Mouse (Mus musculus) intestine, embryonic 15.5 days (tissue): ENCODE measurements at regions not wholly inside any gene's neighbourhood (a gene's known extent, or its start where the extent isn't known, plus 50 kb on each side); places are given as distances from the start of the nearest gene placed in this dataset.
A peak's percentile ranks its signal among the peaks of the same experiment; 100 is the strongest.

Experiments used
- ATAC-seq: fragments of 200-750 bp; cut with Nextera tagmentation; 2 replicates; pipeline ENCODE4 v1.8.0; 2017; ENCODE audit warnings: moderate TSS enrichment, moderate library complexity
- H3K27ac ChIP-seq: fragments of 300-500 bp; sonication (generic); 2 replicates; pipeline ENCODE4 v1.5.1; 2015; ENCODE audit warnings: mild to moderate bottlenecking, inconsistent platforms
- H3K27me3 ChIP-seq: fragments of 300-500 bp; sonication (generic); replicated peaks from 2 replicates; pipeline ENCODE4 v1.6.1; 2015; ENCODE audit warnings: inconsistent platforms
- H3K36me3 ChIP-seq: fragments of 300-500 bp; sonication (generic); 2 replicates; pipeline ENCODE4 v1.6.1; 2015; ENCODE audit warnings: inconsistent platforms
- H3K4me1 ChIP-seq: fragments of 300-500 bp; sonication (generic); replicated peaks from 2 replicates; pipeline ENCODE4 v1.6.1; 2015; ENCODE audit warnings: inconsistent platforms
- H3K4me2 ChIP-seq: fragments of 300-500 bp; sonication (generic); replicated peaks from 2 replicates; pipeline ENCODE4 v1.6.1; 2015; ENCODE audit warnings: mild to moderate bottlenecking, inconsistent platforms
- H3K4me3 ChIP-seq: fragments of 300-500 bp; sonication (generic); replicated peaks from 2 replicates; pipeline ENCODE4 v1.5.1; 2015; ENCODE audit warnings: inconsistent platforms
- H3K9ac ChIP-seq: fragments of 300-500 bp; sonication (generic); 2 replicates; pipeline ENCODE4 v1.6.1; 2015; ENCODE audit warnings: inconsistent platforms
- H3K9me3 ChIP-seq: fragments of 300-500 bp; sonication (generic); 2 replicates; pipeline ENCODE4 v1.6.1; 2016; ENCODE audit warnings: inconsistent platforms
- WGBS: fragments of 180-500 bp; shearing (Covaris S2); methylation state at CpG from one replicate; pipeline ENCODE4 v1.1.7; 2015; 5-methylcytosine and 5-hydroxymethylcytosine counted together

- H3K4me3 ChIP-seq, result no peak overlapping the region
- no peak overlapping the region for H3K27ac ChIP-seq
- no peak for ATAC-seq
- no peaks in the 10 kb centered on the region for H3K9me3 ChIP-seq
- no peaks in the 10 kb centered on the region for H3K4me1 ChIP-seq
- H3K4me2 ChIP-seq, result no peak overlapping the region
- WGBS, result 67% methylated on average over 4 of the region's 4 CpGs
- no peaks in the 10 kb centered on the region for H3K27me3 ChIP-seq
- no peaks in the 10 kb centered on the region for H3K36me3 ChIP-seq
- no peak overlapping the region for H3K9ac ChIP-seq
Measured at GRCm38 (mm10) chr3:128067861-128068260, 171.7 kb upstream of the Fam241a start.

GRCm38 (mm10) chr3:128054031-128054430, 157.9 kb upstream of the Fam241a start:
- Histone ChIP-seq H3K27me3 (no peaks in the 10 kb centered on the region), H3K36me3 (no peaks in the 10 kb centered on the region), H3K27ac (no peak overlapping the region), H3K4me3 (no peak overlapping the region), H3K4me2 (no peak overlapping the region), H3K9ac (no peak overlapping the region), H3K4me1 (no peaks in the 10 kb centered on the region), H3K9me3 (no peaks in the 10 kb centered on the region)
- WGBS, result 61% methylated on average over 9 of the region's 9 CpGs
- ATAC-seq, result no peak

GRCm38 (mm10) chr3:128043709-128044108, 147.6 kb upstream of the Fam241a start:
- ATAC-seq, result no peak
- no peaks in the 10 kb centered on the region for H3K27me3 ChIP-seq
- H3K4me3 ChIP-seq, result no peak overlapping the region
- H3K9me3 ChIP-seq, result no peaks in the 10 kb centered on the region
- H3K27ac ChIP-seq, result no peak overlapping the region
- H3K9ac ChIP-seq, result no peak overlapping the region
- H3K4me2 ChIP-seq, result no peak overlapping the region
- WGBS, result 64% methylated on average over 3 of the region's 3 CpGs
- H3K4me1 ChIP-seq, result 0 out of 2 replicates have a peak, but pooled peaks cover 5% of the 10 kb centered on the region
- no peaks in the 10 kb centered on the region for H3K36me3 ChIP-seq

GRCm38 (mm10) chr3:128040407-128041115, 144.4 kb upstream of the Fam241a start:
- H3K9ac ChIP-seq, result no peak overlapping the region
- H3K27me3 ChIP-seq, result no peaks in the 10 kb centered on the region
- H3K9me3 ChIP-seq, result no peaks in the 10 kb centered on the region
- H3K36me3 ChIP-seq, result no peaks in the 10 kb centered on the region
- no peak overlapping the region for H3K4me3 ChIP-seq
- 0 out of 2 replicates have a peak, but pooled peaks cover 5% of the 10 kb centered on the region for H3K4me1 ChIP-seq
- peak overlapping the region; percentile 20 for H3K4me2 ChIP-seq
- ATAC-seq, result peak; percentile 97
- 39% methylated on average over 12 of the region's 12 CpGs for WGBS
- H3K27ac ChIP-seq, result no peak overlapping the region

- 0 out of 2 replicates have a peak, but pooled peaks cover 5% of the 10 kb centered on the region for H3K4me1 ChIP-seq
- H3K9ac ChIP-seq, result no peak overlapping the region
- WGBS, result 53% methylated on average over 5 of the region's 5 CpGs
- H3K4me3 ChIP-seq, result no peak overlapping the region
- ATAC-seq, result no peak
- H3K27ac ChIP-seq, result no peak overlapping the region
- no peak overlapping the region for H3K4me2 ChIP-seq
- H3K9me3 ChIP-seq, result no peaks in the 10 kb centered on the region
- no peaks in the 10 kb centered on the region for H3K36me3 ChIP-seq
- H3K27me3 ChIP-seq, result no peaks in the 10 kb centered on the region
Measured at GRCm38 (mm10) chr3:128039185-128039584, 143.1 kb upstream of the Fam241a start.

GRCm38 (mm10) chr3:128036538-128036937, 140.4 kb upstream of the Fam241a start:
- Histone ChIP-seq H3K27me3 (no peaks in the 10 kb centered on the region), H3K27ac (no peak overlapping the region), H3K9me3 (no peaks in the 10 kb centered on the region), H3K4me2 (no peak overlapping the region), H3K4me3 (no peak overlapping the region), H3K36me3 (no peaks in the 10 kb centered on the region), H3K9ac (no peak overlapping the region), H3K4me1 (0 out of 2 replicates have a peak, but pooled peaks cover 5% of the 10 kb centered on the region)
- no peak for ATAC-seq
- 78% methylated on average over 10 of the region's 10 CpGs for WGBS

GRCm38 (mm10) chr3:128030352-128030751, 134.2 kb upstream of the Fam241a start:
- Histone ChIP-seq H3K27ac (no peak overlapping the region), H3K36me3 (no peaks in the 10 kb centered on the region), H3K27me3 (no peaks in the 10 kb centered on the region), H3K9me3 (no peaks in the 10 kb centered on the region), H3K4me2 (no peak overlapping the region), H3K4me1 (no peaks in the 10 kb centered on the region), H3K4me3 (no peak overlapping the region), H3K9ac (no peak overlapping the region)
- no peak for ATAC-seq
- 90% methylated on average over 3 of the region's 3 CpGs for WGBS

GRCm38 (mm10) chr3:128029565-128029915, 133.4 kb upstream of the Fam241a start:
- Histone ChIP-seq H3K9ac (no peak overlapping the region), H3K4me1 (no peaks in the 10 kb centered on the region), H3K36me3 (no peaks in the 10 kb centered on the region), H3K9me3 (no peaks in the 10 kb centered on the region), H3K4me3 (no peak overlapping the region), H3K27ac (no peak overlapping the region), H3K4me2 (no peak overlapping the region), H3K27me3 (no peaks in the 10 kb centered on the region)
- ATAC-seq, result no peak
- 75% methylated on average over 5 of the region's 5 CpGs for WGBS

GRCm38 (mm10) chr3:128028856-128029564, 132.9 kb upstream of the Fam241a start:
- H3K36me3 ChIP-seq, result no peaks in the 10 kb centered on the region
- H3K27me3 ChIP-seq, result no peaks in the 10 kb centered on the region
- no peak overlapping the region for H3K9ac ChIP-seq
- no peak for ATAC-seq
- H3K4me3 ChIP-seq, result no peak overlapping the region
- no peak overlapping the region for H3K27ac ChIP-seq
- H3K4me1 ChIP-seq, result no peaks in the 10 kb centered on the region
- H3K4me2 ChIP-seq, result no peak overlapping the region
- H3K9me3 ChIP-seq, result no peaks in the 10 kb centered on the region
- 47% methylated on average over 11 of the region's 11 CpGs for WGBS

- H3K27ac ChIP-seq, result no peak overlapping the region
- no peaks in the 10 kb centered on the region for H3K36me3 ChIP-seq
- WGBS, result 87% methylated on average over 12 of the region's 12 CpGs
- H3K4me3 ChIP-seq, result no peak overlapping the region
- H3K4me1 ChIP-seq, result no peaks in the 10 kb centered on the region
- H3K9me3 ChIP-seq, result no peaks in the 10 kb centered on the region
- no peak for ATAC-seq
- no peak overlapping the region for H3K4me2 ChIP-seq
- no peaks in the 10 kb centered on the region for H3K27me3 ChIP-seq
- no peak overlapping the region for H3K9ac ChIP-seq
Measured at GRCm38 (mm10) chr3:128024856-128025255, 128.7 kb upstream of the Fam241a start.

GRCm38 (mm10) chr3:128014909-128015308, 118.8 kb upstream of the Fam241a start:
- H3K27ac ChIP-seq, result no peak overlapping the region
- no peaks in the 10 kb centered on the region for H3K4me1 ChIP-seq
- H3K36me3 ChIP-seq, result no peaks in the 10 kb centered on the region
- H3K4me2 ChIP-seq, result no peak overlapping the region
- 91% methylated on average over 1 of the region's 1 CpGs for WGBS
- no peaks in the 10 kb centered on the region for H3K9me3 ChIP-seq
- ATAC-seq, result no peak
- no peaks in the 10 kb centered on the region for H3K27me3 ChIP-seq
- H3K4me3 ChIP-seq, result no peak overlapping the region
- no peak overlapping the region for H3K9ac ChIP-seq

- Histone ChIP-seq H3K4me2 (no peak overlapping the region), H3K4me1 (no peaks in the 10 kb centered on the region), H3K9me3 (no peaks in the 10 kb centered on the region; the same call in 1 of the 2 replicates), H3K4me3 (no peak overlapping the region), H3K9ac (no peak overlapping the region), H3K36me3 (no peaks in the 10 kb centered on the region), H3K27ac (no peak overlapping the region), H3K27me3 (no peaks in the 10 kb centered on the region)
- 64% methylated on average over 18 of the region's 18 CpGs for WGBS
- ATAC-seq, result no peak
Measured at GRCm38 (mm10) chr3:128002905-128003641, 106.9 kb upstream of the Fam241a start.
